Mouse (Mus musculus) spleen, adult 18-20 months (tissue): ENCODE measurements around the gene Fli1.

Source experiments
- DNase-seq, 2 experiments: peaks; one replicate each; pipeline ENCODE4 v3.0.0; 2022; ENCODE audit warnings: mixed read lengths in 2 of 2

Fli1 gene

DNA sequence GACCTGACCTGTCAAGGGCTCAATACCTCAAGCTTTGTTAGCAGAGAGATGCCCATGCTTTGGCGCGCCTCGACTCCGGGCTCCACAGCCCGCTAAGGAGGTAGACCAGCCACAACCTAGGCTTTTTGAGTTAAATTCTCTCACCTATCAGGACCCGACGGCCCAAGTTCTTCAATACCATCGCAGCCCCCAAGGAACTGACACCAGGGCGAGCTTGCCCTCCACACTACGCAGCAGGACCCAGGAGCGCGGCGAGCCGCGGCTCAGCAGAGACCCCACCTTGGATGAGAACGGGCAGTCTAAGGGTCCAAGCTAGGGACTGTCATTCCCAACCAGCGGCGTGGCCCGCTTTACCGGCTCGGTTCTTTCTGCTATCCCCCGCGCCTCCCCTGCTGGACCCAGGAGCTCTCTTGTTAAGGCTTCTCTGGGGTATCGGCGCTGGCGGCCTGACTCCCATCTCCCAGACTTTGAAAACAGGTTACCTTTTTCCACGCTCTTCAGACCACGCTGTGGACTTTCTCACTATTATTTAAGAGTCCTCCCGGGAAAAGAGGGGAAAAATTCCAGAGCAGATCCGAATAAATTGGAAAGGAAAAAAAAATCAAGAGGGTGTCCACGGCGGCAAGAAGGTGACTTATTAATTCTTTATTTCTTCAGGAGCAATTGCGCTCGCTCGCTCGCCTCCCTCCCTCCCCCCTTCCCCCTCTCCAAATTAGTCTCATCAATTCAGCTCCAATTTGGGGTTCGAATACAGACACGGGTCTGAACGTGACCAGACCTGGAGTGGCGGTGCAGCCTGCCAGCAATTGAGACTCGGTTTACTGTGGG, at the start of gene Fli1:
Gene Fli1 (minus strand): TSS at position 650 of the 828 bp plus-strand sequence.
- peak in 1 of 2 experiments; percentile 49 for DNase-seq

DNA sequence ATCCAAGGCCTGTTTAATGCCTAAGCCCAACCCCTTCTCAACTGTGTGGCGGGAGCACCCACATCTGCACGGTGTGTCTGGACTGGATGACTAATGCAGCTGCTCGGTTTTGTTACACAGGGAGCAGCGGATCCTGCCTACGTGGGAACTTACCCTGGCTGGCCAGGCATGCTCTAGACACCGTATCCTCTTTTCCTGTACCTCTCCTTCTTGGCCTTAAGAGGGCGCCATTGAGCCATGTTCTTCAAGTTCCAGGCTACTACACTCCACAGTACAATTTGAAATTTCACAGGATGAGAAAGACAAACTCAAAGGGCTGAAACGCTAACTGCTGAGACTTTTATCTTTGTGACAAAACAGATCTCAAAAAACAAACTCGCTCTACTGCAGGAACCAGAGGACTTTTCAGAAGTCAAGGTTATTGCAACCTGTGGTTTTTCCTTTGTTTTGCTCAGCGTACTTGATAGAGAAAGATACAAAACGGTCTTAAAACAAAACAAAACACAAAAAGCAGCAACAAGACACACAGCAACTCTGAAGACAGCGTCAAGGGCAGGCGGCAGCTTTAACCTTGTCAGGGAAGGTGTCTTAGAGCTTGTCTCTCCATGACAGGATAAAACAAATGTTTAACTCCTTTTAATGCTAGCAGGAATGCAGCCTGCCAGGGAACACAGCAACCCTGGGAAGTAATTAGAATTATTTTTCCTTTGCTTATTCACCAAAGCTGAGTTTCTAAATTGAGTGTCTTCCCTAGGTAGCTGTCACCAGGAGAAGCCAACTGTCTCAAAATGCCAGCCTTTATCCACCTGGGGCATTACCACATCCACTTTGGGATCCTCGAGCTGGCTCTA, 49.3 kb upstream of the Fli1 start:
- peak in 1 of 2 experiments; percentile 52 for DNase-seq

DNA sequence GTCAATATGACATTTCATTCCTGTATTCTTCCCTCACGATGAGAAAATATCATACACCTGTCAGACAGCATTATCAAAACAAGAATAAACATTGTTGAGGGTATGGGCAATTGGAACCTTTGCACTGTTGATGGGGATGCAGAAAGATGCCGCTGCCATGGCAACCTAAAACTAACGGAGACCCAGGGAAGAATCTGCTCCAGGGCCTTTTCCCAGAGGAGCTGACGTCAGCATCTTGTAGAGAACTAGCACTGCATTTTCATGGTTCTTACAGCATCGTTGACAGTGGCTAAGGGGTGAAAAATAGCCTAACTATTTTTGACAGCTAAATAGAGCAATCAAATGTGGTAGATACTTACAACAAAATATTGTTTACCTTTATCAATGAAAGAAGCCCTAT, 47.9 kb upstream of the Fli1 start:
- no peak for DNase-seq

DNA sequence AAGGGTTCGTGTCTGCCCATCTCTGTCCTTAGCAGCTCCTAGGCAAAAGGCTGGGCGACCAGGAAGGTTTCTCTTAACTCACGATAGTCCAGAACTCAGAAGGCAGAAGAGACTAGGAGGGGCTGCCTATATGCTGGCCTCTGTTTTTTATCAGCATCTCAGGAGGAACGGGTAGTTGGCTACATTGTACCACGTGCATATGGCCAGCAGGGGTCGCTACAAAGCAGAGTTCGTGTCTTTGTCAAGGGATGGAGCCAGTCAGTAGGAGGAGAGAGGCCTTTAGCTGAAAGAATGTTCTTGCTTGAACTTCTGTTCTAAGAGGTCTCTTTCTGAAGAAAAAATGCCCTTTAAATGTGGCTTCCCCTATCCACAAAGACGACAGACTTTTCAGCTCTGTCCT, 47.2 kb upstream of the Fli1 start:
- DNase-seq, result peak; percentile 79 to 91

DNA sequence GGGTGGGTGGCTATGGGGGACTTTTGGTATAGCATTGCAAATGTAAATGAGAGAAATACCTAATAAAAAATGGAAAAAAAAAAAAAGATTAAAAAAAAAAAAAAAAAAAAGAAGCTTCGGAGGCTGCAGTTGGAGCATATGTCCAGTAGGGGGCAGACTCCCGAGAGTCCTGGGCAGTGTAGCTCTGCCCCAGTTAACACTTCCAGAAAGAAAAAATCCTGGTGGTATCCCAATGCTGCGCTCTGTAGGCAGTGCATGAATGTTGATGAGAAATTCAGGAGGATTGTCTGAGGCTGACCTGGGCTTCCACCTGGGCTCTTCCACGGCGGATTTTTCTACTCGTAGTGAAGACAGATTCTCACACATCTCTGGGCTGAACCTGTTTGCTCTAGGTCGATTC, 42.7 kb upstream of the Fli1 start:
- no peak for DNase-seq

DNA sequence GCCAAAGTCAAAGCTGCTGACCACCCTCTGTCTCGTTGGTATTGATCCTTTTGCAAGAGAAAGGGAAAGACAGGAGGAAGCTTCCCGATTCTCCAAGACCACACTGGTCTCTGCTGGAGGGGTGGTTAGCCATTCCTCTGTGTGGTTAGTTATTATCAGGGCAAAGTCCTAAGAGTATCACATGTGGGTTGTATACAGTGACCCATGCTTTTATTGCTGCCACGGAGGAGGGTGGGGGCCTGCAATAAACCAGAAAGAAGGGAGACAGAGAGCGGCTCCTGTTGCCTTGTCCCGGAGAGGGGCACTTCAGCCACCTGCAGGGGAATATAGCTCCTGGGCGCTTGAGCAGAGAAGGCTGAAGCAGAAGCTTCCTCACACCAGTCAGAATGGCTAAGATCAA, 41.2 kb upstream of the Fli1 start:
- DNase-seq, result no peak

DNA sequence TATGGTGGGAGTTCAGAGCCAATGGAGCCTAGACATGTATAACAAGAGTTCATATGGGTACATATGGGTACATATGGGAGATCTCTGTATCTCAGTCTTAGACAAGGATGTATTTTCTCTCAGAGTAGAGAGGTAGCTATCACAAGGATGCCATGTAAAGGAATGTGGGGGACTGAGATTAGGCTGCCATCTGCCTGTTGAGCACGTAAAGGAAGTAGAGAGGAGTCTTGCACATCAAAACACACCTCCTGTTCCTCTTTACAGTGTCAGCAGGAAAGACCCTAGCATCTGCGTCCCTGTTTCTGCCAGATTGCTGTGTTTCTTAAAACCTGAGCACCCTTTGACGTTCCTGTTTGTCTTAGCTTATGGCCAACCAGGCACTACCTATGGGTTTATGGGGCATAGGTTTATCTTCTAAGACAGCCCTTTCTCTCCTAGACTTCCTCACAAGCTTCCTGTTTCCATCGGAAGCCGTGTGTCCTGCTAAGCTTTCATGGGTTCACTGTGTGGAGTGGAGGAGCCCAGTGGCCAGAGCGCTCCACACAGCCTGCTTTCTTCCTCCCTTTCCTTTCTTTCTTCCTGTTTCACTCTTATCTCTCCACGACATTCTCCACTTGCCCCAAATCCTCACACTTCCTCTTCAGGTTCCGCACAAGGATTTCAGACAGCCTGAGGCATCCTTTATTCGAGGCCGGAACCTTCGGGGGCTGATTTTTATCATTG, 39.4 kb upstream of the Fli1 start:
- no peak for DNase-seq

DNA sequence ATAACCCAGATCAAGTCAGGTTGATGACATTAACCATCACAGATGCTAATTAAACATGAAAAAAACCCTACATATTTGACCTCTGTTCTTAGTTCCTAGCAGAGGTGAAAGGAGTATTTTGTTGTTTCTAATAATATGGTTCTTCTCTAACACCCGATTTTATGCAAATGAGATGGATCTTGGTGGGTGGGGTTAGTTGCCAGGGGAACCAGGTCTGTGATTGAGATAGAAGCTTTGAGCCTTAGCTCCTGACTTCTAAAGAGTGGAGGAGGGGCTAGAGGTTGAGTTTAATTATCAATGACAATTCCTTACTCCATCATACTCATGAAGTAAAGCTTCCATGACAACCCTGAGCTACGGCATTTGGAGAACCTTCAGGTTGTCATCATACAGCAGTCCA, 35.8 kb upstream of the Fli1 start:
- DNase-seq, result no peak

DNA sequence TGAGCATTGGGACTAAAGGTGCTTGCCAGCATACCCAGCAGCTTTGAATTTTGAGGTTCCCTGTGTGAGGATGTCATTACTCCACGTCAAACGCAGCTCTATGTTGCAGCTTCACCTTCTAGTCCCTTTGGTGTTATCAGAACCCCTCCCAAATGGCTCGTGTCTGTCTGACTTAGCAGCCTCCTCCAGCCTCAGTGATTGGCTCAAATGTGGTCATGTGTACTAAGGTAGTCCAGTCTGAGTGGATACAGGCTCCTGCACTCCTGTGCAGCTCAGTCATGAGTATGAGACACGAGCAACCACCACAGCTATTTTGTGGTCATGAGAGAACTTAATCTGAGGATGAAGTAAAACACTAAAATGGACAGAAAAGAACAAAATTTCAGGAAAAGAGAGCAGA, 31.0 kb upstream of the Fli1 start:
- DNase-seq, result no peak

DNA sequence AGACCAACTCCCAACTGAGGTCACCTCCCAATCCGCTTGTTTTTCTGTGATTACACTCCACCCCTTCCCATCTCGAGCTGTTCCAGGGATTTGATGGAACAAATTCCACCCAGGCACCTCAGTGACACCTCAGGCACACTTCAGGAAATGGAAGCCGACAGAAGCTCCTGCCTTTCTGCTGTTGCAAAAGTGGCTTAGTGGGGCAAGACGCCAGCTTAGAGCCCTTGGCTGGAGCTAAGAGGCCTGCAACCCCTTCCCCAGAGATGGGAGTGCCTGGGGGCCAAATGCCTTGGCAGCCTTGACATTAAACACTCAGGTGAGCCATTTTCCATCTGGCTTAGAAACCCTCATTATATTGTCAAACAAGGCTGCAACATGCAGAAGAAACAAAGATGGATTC, 29.0 kb upstream of the Fli1 start:
- no peak for DNase-seq

DNA sequence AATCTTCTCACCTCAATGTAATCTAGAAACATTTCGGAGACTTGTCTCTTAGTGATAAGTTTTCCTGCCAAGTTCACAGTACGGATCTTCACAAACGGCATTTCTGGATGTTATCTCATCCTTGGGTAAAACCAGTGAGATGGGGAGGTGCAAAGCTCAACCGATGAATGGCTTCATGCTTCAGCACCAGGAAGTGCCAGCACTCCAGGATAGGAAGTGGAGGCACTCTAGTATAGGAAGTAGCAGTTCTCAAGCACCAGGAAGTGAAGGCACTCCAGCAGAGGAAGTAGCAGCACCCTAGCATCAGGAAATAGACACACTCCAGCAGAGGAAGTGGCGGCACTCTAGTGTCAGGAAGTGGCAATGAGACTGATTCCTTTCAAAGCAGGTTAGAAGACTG, 27.9 kb upstream of the Fli1 start:
- DNase-seq, result no peak

DNA sequence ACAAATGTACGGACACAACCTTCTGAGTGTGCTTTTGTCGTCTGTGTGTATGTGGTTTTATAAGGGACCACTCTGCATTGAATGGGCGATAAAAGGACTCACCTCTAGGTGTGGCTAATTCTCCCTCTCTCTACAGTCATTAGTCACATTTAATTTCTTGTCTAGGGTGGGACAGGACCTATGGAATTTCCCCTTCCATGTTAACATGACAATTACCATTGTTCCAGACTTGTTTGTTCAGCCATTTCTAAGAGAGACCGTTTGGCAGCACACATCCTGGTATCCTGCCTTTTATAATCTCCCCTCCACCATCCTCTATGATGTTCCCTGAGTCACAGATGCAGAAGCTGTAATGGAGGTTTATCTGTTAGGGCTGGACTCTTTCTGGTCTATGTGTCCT, 26.6 kb upstream of the Fli1 start:
- DNase-seq, result no peak

DNA sequence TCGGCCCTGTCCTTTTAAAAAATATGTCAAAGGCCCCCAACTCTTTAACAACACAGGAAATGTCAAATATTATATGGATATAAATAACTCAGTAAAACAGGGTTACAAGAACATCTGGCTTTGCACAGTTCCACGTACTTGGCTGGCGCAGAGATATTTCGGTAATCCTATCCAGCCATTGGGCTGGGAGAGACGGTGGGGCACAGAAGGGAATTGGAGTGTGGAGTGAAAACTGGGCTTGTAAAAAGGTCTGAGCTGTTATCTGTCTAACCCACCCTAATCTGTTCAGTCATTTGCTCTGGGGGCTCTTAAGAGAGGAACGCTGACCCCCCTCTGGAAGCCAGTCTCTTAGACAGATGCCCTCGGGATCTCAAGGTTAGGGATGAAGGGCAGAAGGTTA, 24.9 kb upstream of the Fli1 start:
- no peak for DNase-seq

DNA sequence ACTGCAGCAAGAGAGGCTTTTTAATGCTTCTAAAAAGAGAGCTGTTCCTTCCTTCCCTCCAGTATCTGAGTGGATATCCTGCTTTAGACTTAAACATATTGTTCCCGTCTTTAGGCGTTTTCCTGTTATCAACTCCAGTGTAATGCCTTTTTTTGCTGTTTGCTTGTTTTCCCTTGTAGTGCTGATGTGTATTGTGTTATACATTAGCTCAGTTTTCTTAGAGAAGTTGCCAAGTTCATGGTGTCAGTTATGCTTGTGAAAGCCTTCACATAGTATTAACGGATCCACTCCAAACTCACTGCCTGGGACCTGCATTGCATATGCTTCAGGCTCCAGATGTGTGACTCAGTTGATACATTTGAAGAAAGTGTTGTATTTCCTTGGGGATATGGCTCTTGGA, 22.6 kb upstream of the Fli1 start:
- no peak for DNase-seq

DNA sequence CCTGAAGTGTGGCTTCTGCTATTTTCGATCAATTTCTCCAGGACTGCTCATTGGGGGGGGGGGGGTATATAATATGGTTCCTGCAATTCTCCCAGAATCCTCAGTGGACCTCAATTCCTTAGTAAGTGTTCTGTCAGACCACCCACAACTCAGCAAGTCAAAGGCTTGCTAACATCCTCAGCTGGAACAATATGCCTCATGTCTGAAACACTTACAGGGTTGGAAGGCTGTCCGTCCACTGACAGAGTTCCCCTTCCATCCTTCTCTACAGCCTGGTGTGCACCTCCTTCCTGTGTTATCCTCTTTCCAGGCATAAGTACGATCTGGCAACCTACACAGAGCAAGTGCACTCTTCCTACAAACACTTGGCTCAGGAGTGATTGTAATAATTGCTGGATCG, 20.2 kb upstream of the Fli1 start:
- no peak for DNase-seq

DNA sequence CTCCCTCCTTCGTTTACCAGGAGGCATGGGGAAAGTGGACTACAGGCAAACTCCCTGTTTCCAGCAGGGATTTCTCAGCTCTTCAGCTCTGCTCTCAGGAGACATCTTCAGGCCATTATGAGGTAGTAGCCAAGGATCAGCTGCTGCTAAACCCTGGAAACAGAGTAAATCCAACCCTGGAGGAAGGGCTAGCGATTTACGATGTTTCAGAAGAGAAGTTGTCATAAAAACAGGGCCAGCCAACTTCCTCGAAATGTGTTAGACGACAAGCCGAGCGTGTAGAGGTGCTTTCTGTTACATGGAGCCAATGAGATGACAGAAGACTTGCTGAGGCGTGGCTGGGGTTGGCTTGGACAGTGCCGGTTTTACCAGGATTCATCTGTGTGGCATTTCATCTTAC, 19.7 kb upstream of the Fli1 start:
- peak in 1 of 2 experiments; percentile 34 for DNase-seq

DNA sequence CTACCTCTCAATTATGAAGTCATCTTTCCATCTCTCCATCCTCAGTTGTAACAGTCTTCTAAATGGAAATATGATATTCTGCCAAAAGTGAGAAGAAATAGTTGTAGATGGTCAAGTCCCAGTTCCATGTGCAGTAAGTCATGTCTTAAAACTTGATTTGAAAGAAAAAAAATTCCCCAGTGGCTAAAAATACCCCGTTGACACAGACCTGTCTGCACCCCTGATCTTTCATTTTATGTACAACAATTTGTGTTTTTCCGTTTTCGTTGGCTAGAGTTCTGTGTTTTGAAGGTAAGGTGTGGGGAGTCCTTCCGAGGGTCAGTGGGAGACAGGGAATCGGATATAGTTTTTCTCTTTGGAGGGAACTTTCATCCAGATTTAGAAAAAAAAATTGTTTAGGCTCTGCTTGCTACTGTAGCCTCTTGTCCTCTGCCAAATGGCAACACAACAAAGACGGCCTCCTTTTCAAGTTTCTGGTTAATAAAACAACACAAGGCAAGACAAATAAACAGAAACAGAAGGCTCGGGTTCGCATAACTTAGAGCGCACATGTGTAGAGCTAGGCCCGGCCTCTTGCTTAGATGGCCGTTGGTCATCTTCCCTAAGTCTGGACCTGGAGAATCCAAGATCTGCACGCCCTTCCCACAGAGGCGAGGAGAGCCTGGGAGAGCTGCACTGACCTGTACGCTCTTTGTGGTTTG, 18.7 kb upstream of the Fli1 start:
- DNase-seq, result no peak

DNA sequence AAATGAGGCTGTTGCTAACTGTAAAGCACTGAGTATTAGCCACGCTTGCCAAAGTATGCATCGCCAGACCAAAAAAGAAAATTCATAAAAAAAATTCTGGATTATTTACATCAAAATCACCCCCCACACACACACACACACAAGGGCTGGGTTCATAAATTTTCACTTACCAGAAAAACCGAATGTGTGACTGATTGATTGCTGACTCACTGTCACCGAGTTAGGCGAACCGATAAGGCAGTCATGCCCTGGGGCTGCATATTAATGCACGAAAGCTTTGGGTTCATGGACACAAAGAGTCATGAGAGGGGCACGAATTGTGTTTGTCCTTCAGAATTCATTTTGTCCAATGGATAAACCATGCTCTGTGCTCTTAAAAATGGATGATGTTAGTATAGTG, 17.2 kb upstream of the Fli1 start:
- DNase-seq, result no peak

DNA sequence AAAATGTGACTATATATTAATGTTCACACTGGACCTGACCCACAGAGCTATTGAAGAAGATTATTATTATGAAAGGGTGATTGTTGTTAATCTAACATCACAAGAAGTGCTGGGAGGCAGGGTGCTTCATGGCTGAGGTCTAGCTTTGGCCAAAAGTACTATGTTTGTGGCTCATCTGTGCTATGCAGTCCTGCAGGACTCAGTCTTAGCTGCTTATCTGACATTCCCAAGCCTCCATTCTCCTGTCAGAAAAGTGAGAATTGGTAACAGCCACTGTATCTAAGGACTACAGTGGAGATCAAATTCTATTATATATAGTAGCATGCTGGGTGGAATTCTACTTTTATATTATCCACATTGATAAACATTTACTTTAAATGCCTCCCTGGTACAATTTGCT, 16.8 kb upstream of the Fli1 start:
- no peak for DNase-seq

DNA sequence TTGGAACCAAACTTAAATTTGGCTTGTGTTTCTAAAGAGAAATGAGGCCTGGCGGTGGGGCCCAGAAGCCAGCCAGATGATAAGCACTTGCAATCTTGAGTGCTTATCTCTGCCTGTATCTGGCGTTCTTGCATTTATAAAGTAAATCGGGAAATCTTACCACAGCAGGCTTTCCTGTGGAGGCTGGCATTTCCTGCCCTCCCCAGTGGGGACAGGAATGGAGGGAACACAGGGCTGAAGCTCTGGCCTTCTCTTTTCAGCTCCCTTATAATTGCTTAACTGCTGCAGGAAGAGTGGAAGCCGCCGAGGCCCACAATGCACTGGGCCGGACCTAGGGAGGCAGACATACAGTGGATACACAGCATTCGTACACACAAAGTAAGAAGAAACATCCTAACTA, 13.7 kb upstream of the Fli1 start:
- no peak for DNase-seq

DNA sequence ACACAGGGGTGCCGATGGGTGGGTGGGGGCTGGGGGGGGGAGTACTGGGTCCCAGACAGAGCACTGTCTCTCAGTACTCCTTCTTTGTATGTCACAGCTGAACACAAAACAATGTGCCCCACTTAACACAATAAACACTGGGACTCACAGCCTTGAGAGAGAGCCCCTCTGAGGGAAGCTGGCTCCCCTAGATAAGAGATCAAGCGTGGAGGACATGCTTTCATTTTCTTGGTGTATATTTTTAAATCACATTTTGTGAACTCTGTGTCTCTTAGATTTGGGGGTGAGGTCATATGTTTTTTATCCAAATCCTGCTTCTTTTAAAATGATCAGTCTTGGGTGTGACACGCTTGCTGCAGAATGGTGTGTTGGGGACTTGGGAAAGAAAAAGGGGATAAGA, 12.6 kb upstream of the Fli1 start:
- no peak for DNase-seq

DNA sequence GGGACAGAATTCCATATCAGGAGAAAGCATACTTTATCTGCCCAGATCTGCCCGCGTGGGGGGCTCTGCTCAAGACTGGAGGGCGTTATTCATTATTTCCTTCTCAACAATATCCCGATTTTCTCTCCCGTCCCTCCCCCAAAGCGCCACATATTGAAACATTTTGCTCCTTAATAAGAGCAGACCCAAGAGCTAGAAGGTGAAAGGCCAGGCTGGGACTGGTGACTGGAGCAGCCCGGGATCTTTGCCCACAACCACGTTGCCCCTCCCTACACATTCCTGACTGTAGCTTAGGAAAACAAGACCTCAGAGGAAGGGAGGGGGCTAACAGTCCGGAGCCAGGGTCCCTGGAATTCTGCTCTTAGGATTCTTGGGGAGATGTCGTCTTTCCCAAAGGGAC, 7.9 kb upstream of the Fli1 start:
- DNase-seq, result no peak
